Mouse (Mus musculus) ovary, postnatal 14 days (tissue): ENCODE results near the gene Bcl11b.

Experiments
- DNase-seq: peaks from one replicate; pipeline ENCODE4 v3.0.0; 2022; ENCODE audit warnings: low spot score

Gene Bcl11b

GRCm38 (mm10) chr12:107934831-107935437, 68.5 kb downstream of the Bcl11b start:
- peak; percentile 11 for DNase-seq

- no peak for DNase-seq
Measured at GRCm38 (mm10) chr12:107932140-107932539, 71.3 kb downstream of the Bcl11b start.

GRCm38 (mm10) chr12:107931476-107931875, 71.9 kb downstream of the Bcl11b start:
- DNase-seq = no peak

- peak; percentile 39 for DNase-seq
Measured at GRCm38 (mm10) chr12:107930611-107931350, 72.6 kb downstream of the Bcl11b start.

GRCm38 (mm10) chr12:107928905-107929304, 74.5 kb downstream of the Bcl11b start:
- DNase-seq = no peak

GRCm38 (mm10) chr12:107928464-107928901, 74.9 kb downstream of the Bcl11b start:
- DNase-seq = no peak

- DNase-seq = no peak
Measured at GRCm38 (mm10) chr12:107927961-107928431, 75.4 kb downstream of the Bcl11b start.

- no peak for DNase-seq
Measured at GRCm38 (mm10) chr12:107926074-107926855, 77.1 kb downstream of the Bcl11b start.

- DNase-seq = no peak
Measured at GRCm38 (mm10) chr12:107924696-107925095, 78.7 kb downstream of the Bcl11b start.

- no peak for DNase-seq
Measured at GRCm38 (mm10) chr12:107923963-107924362, 79.4 kb downstream of the Bcl11b start.

GRCm38 (mm10) chr12:107922180-107922579, 81.2 kb downstream of the Bcl11b start:
- no peak for DNase-seq

GRCm38 (mm10) chr12:107921566-107921965, 81.8 kb downstream of the Bcl11b start:
- DNase-seq = no peak

- no peak for DNase-seq
Measured at GRCm38 (mm10) chr12:107921154-107921553, 82.2 kb downstream of the Bcl11b start.

GRCm38 (mm10) chr12:107920716-107921115, 82.7 kb downstream of the Bcl11b start:
- no peak for DNase-seq

- no peak for DNase-seq
Measured at GRCm38 (mm10) chr12:107920076-107920475, 83.3 kb downstream of the Bcl11b start.

- DNase-seq = no peak
Measured at GRCm38 (mm10) chr12:107918779-107919178, 84.6 kb downstream of the Bcl11b start.

- DNase-seq = no peak
Measured at GRCm38 (mm10) chr12:107916008-107916407, 87.4 kb downstream of the Bcl11b start.

- DNase-seq = no peak
Measured at GRCm38 (mm10) chr12:107915396-107915795, 88.0 kb downstream of the Bcl11b start.

GRCm38 (mm10) chr12:107908826-107909225, 94.6 kb downstream of the Bcl11b start:
- no peak for DNase-seq

- DNase-seq = no peak
Measured at GRCm38 (mm10) chr12:107905333-107905732, 98.1 kb downstream of the Bcl11b start.

GRCm38 (mm10) chr12:107904457-107904856, 98.9 kb downstream of the Bcl11b start:
- no peak for DNase-seq

- DNase-seq = no peak
Measured at GRCm38 (mm10) chr12:107903949-107904348, 99.5 kb downstream of the Bcl11b start.

GRCm38 (mm10) chr12:107891449-107891848, 112.0 kb downstream of the Bcl11b start:
- DNase-seq = no peak
